29 mouse cellular contexts compared by ENCODE assay signal in the genomic region with DNA sequence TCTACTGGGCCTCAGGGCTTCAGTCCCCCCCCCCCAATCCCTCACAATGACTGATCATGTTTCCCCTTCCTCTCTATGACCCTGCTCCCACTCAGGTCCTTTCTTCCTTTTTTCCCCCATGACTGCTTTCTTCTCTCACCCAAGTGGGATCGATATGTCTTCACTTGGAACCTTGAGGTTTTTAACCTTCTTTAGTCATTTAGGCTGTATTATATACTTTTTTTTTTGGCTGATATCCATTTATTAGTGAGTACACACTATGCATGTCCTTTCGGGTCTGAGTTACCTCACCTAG.
A peak's percentile ranks its signal among the peaks of the same experiment; 100 is the strongest.
DNase-seq lines count a peak whose midpoint lies in the region; ATAC-seq and TF ChIP-seq lines count a peak whose summit lies in the region.
"Had no signal": no experiment of that assay in that cellular context is flagged by ENCODE, and none has a peak within 500 bp of the region (broad histone marks: within the 10 kb centered on the region; RNA-seq: fewer than 3 reads in every experiment).

No protein-coding gene starts in this region.

- H3K27ac ChIP-seq in heart, embryonic 12.5 days (ENCODE audit: poor library complexity, severe bottlenecking): no peak overlapping the region
- H3K27ac ChIP-seq in lung, embryonic 15.5 days: no peak overlapping the region
- H3K27ac ChIP-seq in neural tube, embryonic 11.5 days (ENCODE audit: low read depth, low read length): no peak overlapping the region
- no peak overlapping the region for H3K27ac ChIP-seq in stomach, postnatal 0 days (replicated peaks)
- H3K27ac ChIP-seq: forebrain, embryonic 15.5 days; hindbrain, embryonic 15.5 days; layer of hippocampus, adult 2 months; left cerebral cortex, adult 2 months; limb, embryonic 12.5 days; midbrain, embryonic 12.5 days; stomach, embryonic 15.5 days had no signal

- no peaks in the 10 kb centered on the region for H3K27me3 ChIP-seq in heart, embryonic 12.5 days (replicated peaks)
- no peaks in the 10 kb centered on the region for H3K27me3 ChIP-seq in lung, embryonic 15.5 days
- no peaks in the 10 kb centered on the region for H3K27me3 ChIP-seq in neural tube, embryonic 11.5 days (ENCODE audit: control insufficient read depth, insufficient read depth, low read length)
- H3K27me3 ChIP-seq in stomach, postnatal 0 days (ENCODE audit: control insufficient read depth, insufficient read depth, low read length): no peaks in the 10 kb centered on the region
- H3K27me3 ChIP-seq: forebrain, embryonic 15.5 days; hindbrain, embryonic 15.5 days; limb, embryonic 12.5 days; midbrain, embryonic 12.5 days; stomach, embryonic 15.5 days had no signal

- ATAC-seq in heart, embryonic 12.5 days (ENCODE audit: insufficient number of reproducible peaks, low FRiP score): no peak; the same call in 1 of the 2 replicates
- peak; percentile 46; the same call in 1 of the 2 replicates for ATAC-seq in lung, embryonic 15.5 days (ENCODE audit: borderline replicate concordance, extremely low read depth, low FRiP score, low TSS enrichment)
- ATAC-seq in neural tube, embryonic 11.5 days (ENCODE audit: insufficient read depth, low FRiP score, low TSS enrichment): peak; percentile 51; the same call in 1 of the 2 replicates
- 0 out of 2 replicates have a peak, but pooled peaks have one; percentile 21 for ATAC-seq in stomach, postnatal 0 days (ENCODE audit: low FRiP score, low TSS enrichment)
- ATAC-seq: activated CD4-positive, CD25-positive, alpha-beta regulatory T cell, adult 4 months; CD4-positive, CD25-positive, alpha-beta regulatory T cell, adult 4 months; forebrain, embryonic 15.5 days; inflammation-experienced regulatory T-cells, adult 6 months; liver, postnatal 0 days had no signal

- no peaks in the 10 kb centered on the region for H3K36me3 ChIP-seq in heart, embryonic 12.5 days
- H3K36me3 ChIP-seq in lung, embryonic 15.5 days: no peaks in the 10 kb centered on the region
- H3K36me3 ChIP-seq in neural tube, embryonic 11.5 days (ENCODE audit: control insufficient read depth, insufficient read depth, low read length): no peaks in the 10 kb centered on the region
- no peaks in the 10 kb centered on the region for H3K36me3 ChIP-seq in stomach, postnatal 0 days (ENCODE audit: control insufficient read depth, insufficient read depth, low read length)
- H3K36me3 ChIP-seq: forebrain, embryonic 15.5 days; hindbrain, embryonic 15.5 days; limb, embryonic 12.5 days; midbrain, embryonic 12.5 days; stomach, embryonic 15.5 days had no signal

- no peak for TF ChIP-seq CTCF in lung, adult 2 months (IDR thresholded peaks at IDR 0.05; ENCODE audit: insufficient read depth, low read length)
- TF ChIP-seq CTCF in stomach, postnatal 0 days (IDR thresholded peaks at IDR 0.05; ENCODE audit: low read depth): no peak

- no peak overlapping the region for H3K4me2 ChIP-seq in heart, embryonic 12.5 days
- H3K4me2 ChIP-seq in lung, embryonic 15.5 days: no peak overlapping the region
- H3K4me2 ChIP-seq in neural tube, embryonic 11.5 days (ENCODE audit: low read depth): no peak overlapping the region
- H3K4me2 ChIP-seq in stomach, postnatal 0 days (replicated peaks; ENCODE audit: low read depth): no peak overlapping the region
- H3K4me2 ChIP-seq: forebrain, embryonic 15.5 days; hindbrain, embryonic 15.5 days; limb, embryonic 12.5 days; midbrain, embryonic 12.5 days; stomach, embryonic 15.5 days had no signal

- WGBS in heart, embryonic 12.5 days: 72% methylated on average over 2 of the region's 2 CpGs
- WGBS in lung, embryonic 15.5 days: 77% methylated on average over 2 of the region's 2 CpGs
- WGBS in lung, adult 2 months: 76% methylated on average over 2 of the region's 2 CpGs
- WGBS in neural tube, embryonic 11.5 days: 89% methylated on average over 2 of the region's 2 CpGs
- 88% methylated on average over 2 of the region's 2 CpGs for WGBS in stomach, postnatal 0 days

- peak; percentile 25 for DNase-seq in heart, adult 11 months
- no peak for DNase-seq in lung, adult 2 months
- DNase-seq in neural tube, embryonic 11.5 days (ENCODE audit: low spot score): no peak
- no peak for DNase-seq in neural tube, embryonic 10.5 days (ENCODE audit: extremely low spot score, low spot score)
- DNase-seq in stomach, postnatal 0 days (ENCODE audit: low spot score): no peak
- DNase-seq: adrenal gland, adult 2 months; adrenal gland, postnatal 36 days; cerebellum, adult 18-20 months; cerebellum, postnatal 10 days; heart, postnatal 36 days; kidney, adult 2 months; kidney, postnatal 36 days; liver, postnatal 0 days; lung, postnatal 14 days; right cerebral cortex, postnatal 25 days; thymus, adult 18-20 months; thymus, postnatal 25 days had no signal

- H3K9me3 ChIP-seq in heart, embryonic 12.5 days (replicated peaks): peaks cover 22% of the 10 kb centered on the region
- H3K9me3 ChIP-seq in lung, embryonic 15.5 days: peaks cover 35% of the 10 kb centered on the region
- peaks cover 10% of the 10 kb centered on the region; the same call in 1 of the 2 replicates for H3K9me3 ChIP-seq in neural tube, embryonic 11.5 days (ENCODE audit: control insufficient read depth, low read length)
- H3K9me3 ChIP-seq in stomach, postnatal 0 days (ENCODE audit: control insufficient read depth, low read length): 0 out of 2 replicates have a peak, but pooled peaks cover 7% of the 10 kb centered on the region

- H3K4me3 ChIP-seq in heart, embryonic 12.5 days: no peak overlapping the region
- H3K4me3 ChIP-seq in lung, embryonic 15.5 days: no peak overlapping the region
- H3K4me3 ChIP-seq in lung, adult 2 months (replicated peaks; ENCODE audit: extremely low read depth, low read depth, low read length): no peak overlapping the region
- no peak overlapping the region for H3K4me3 ChIP-seq in neural tube, embryonic 11.5 days (ENCODE audit: low read depth, low read length)
- no peak overlapping the region for H3K4me3 ChIP-seq in stomach, postnatal 0 days (ENCODE audit: low read depth, low read length)
- H3K4me3 ChIP-seq: forebrain, embryonic 15.5 days; hindbrain, embryonic 15.5 days; layer of hippocampus, adult 2 months; left cerebral cortex, adult 2 months; limb, embryonic 12.5 days; midbrain, embryonic 12.5 days; stomach, embryonic 15.5 days had no signal

- TF ChIP-seq EP300 in stomach, postnatal 0 days (optimal IDR thresholded peaks at IDR 0.05): no peak

- no peak for TF ChIP-seq POLR2A in lung, adult 2 months (IDR thresholded peaks at IDR 0.05; ENCODE audit: borderline replicate concordance, extremely low read depth, low read depth, low read length)

- no peaks in the 10 kb centered on the region for H3K4me1 ChIP-seq in heart, embryonic 12.5 days (replicated peaks)
- H3K4me1 ChIP-seq in lung, embryonic 15.5 days: no peaks in the 10 kb centered on the region
- no peaks in the 10 kb centered on the region for H3K4me1 ChIP-seq in lung, adult 2 months (ENCODE audit: control insufficient read depth, insufficient read depth, low read length)
- no peaks in the 10 kb centered on the region for H3K4me1 ChIP-seq in neural tube, embryonic 11.5 days (ENCODE audit: control insufficient read depth, insufficient read depth, low read length)
- no peaks in the 10 kb centered on the region for H3K4me1 ChIP-seq in stomach, postnatal 0 days (replicated peaks; ENCODE audit: control insufficient read depth, insufficient read depth)
- H3K4me1 ChIP-seq: forebrain, embryonic 15.5 days; hindbrain, embryonic 15.5 days; limb, embryonic 12.5 days; midbrain, embryonic 12.5 days; stomach, embryonic 15.5 days had no signal

- no peak overlapping the region for H3K9ac ChIP-seq in heart, embryonic 12.5 days
- no peak overlapping the region for H3K9ac ChIP-seq in lung, embryonic 15.5 days
- H3K9ac ChIP-seq in neural tube, embryonic 11.5 days (ENCODE audit: low read length): no peak overlapping the region
- no peak overlapping the region for H3K9ac ChIP-seq in stomach, postnatal 0 days (ENCODE audit: low read length)
- H3K9ac ChIP-seq: forebrain, embryonic 15.5 days; hindbrain, embryonic 15.5 days; limb, embryonic 12.5 days; liver, postnatal 0 days; midbrain, embryonic 12.5 days; stomach, embryonic 15.5 days had no signal
